Mouse (Mus musculus) stomach, embryonic 15.5 days (tissue): Measurements from ENCODE around the gene Apcs. TPM values are rescaled to one million over a fixed set of nuclear protein-coding genes. Genes with fewer than 3 reads are reported as not detected.

Experiments used
- polyA plus RNA-seq: library from polyadenylated mRNA; unstranded; fragments of >200 nt; fragmentation: Nextera tagmentation; extraction: Ambion mirVana; gene quantifications from 2 replicates; pipeline ENCODE4 v1.2.1, GENCODE M21; 2015

Gene Apcs
- polyA plus RNA-seq, 1 experiment from 2014 or later = 6.1 TPM

Other genes starting within 250 kb of the Apcs start
- gene Crp, start 197.0 kb downstream of the Apcs start, polyA plus RNA-seq = 2.2 and 5.4 TPM in 2 replicates
- gene Olfr16, start 55.4 kb upstream of the Apcs start, polyA plus RNA-seq = not detected in 2 replicates
- not detected in 2 replicates for gene Olfr1408, start 242.3 kb upstream of the Apcs start, polyA plus RNA-seq